Mouse (Mus musculus) left cerebral cortex, adult 8-10 months (tissue): ENCODE measurements around the gene Aire. TPM values are rescaled to one million over a fixed set of nuclear protein-coding genes. Genes with fewer than 3 reads are reported as not detected.
"Not testable (repeated sequence)": the region's sequence is repeated elsewhere in the genome, so short reads cannot be mapped to it uniquely, and the experiment has no call there.

Source experiments
- DNase-seq, 2 experiments: peaks; one replicate each; pipeline ENCODE4 v3.0.0; 2022; ENCODE audit warnings: low spot score in 2 of 2
- total RNA-seq, 4 experiments: library from RNA; stranded (reverse); gene quantifications; 2 replicates each; pipeline ENCODE4 v1.2.4; 2022

The Aire gene
- total RNA-seq, 4 experiments from 2014 or later: 0.23 to 0.97 (median 0.37) TPM; not detected in 1

DNA sequence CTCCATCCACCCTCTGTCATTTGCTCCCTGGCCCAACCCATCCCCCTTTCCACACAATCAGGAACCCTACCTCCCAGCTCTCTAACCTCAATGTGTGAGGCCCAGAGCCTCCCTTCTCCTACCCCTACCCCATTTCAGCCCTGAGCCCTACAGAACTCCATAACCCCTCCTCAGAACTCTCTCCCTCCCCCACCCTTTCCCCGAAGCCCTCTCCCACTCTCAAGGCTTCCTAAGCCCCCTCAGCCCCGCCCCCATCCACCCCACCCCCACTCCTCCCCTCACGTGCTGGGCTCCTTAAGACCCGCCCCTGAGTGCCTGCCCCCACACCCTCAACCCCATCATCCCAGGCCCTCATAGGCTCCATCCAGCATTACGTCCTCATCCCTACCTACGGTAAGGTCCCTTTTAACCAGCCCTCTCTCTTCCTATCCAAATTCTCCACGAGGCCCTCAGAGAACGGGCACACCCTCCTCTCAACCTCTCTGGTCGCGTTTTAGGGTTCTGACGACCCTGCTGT is 6.2 kb upstream of the Aire start:
- no peak for DNase-seq

DNA sequence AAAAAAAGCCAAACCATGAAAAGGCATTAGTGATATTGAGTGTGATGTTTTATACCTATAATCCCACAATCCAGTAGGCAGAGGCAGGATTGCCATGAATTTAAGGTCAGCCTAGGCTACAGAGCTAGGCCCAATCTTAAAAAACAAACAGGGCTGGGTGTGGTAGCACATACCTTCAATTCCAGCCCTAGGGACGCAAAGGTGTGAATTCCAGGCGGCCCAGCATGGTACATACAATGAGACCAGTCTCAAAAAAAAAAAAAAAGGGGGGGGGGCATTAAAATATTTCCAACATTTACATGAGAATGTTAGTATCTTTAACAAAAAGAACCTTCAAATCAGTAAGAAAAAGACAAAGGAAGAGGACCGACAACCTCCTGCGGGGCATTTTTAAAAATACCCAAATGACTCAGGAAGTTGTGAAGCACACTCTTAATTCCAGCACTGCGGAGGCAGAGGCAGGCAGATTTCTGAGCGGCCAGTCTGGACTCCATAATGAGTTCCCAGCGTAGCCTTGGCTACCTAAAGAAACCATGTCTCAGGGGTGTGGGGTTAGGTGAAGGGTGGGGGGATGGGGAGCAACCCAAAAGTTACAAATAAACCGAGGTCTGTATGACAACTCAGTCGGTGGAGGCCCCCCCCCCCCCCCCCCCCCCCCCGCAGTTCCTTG is 4.8 kb upstream of the Aire start:
- DNase-seq: no peak

DNA sequence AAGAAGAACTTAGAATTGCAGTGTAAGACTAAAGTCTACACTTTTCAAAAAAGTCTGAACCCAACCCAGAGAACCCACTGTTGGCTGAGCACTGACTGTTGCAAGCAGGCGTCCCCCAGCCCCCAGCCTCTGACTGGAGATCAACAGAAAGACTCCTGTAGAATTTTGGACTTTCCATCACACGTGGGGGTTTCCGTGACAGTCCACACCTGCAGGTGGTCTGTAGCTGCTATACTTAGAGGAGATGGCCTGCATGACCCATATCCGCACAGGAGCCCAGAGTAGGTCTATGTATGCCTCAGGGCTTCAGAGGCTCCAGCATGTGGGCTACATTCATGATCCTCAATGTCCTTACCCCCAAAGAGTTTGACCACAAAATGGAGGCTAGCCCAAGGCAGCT is 3.0 kb upstream of the Aire start:
- DNase-seq: no peak

DNA sequence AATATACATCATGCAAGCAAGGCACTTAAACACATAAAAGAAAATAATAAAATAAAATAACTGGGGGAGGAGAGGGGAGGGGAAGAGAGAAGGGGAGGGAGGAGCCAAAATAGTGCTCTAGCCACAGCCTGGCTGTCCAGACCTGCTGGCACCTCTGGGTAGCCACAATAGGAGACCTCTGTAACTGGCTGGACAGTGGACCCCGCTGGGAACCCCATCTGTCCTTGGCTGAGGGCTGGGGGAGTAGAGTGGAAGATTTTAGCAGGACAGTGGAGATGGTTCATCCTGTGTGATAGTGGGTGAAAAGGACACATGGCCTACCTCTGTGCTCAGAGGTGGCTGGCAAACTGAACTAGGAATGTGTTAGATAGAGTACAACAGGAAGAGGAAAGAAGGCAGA is 1.1 kb upstream of the Aire start:
- no peak for DNase-seq

DNA sequence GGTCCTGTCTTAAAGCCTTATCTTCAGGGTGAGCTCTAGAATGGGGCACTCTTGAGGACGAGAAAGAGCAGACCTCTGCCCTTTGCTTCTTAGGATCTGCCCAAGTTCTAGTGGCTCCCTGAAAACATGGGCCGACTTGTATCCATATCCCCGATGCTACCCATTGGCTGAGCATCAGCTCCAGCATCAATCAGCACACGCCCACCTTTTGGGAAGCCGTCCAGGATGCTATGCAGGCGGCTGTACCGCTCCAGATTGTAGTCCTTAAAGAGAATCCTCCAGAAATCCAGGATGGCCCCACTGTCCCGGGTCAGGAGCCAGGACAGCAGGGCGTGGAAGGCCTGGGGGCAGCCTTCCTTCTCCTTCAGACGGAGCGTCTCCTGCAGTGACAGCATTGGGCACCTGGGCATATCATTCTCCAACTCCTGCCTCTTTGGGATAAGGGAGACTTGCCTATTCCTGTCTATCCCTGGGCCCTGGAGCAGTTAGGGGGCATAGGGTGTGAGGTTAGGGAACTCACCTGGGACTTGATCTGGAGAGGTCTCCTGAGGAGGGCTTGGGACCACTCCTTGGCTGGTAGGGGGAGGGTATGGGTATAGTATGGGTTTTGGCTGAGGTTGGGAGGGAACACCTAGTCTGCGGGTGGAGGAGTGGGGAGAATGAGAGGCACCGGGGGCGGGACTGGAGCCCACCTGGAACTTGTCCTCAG is 559 bp downstream of the Aire start:
- DNase-seq: peak in 1 of 2 experiments; percentile 21

DNA sequence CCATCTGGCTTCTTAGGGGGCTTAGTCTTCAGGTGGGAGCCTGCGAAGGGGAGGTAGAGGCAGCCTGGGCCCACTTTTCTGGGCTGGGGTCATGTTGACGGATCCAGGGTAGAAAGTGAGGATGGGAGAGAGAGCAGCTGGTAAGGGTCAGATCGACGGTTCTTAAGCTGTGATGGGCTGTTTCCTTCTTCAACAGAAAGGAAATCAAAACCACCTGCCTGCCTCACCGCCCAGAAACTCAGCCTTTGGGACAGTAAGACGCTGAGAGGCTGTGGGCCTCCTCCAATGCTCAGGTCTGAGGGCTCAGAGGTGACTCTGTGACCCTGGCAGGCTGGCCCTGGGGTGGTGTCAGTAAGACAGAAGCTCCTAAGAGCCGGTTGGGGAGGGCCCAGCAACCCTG is 1.3 kb downstream of the Aire start:
- no peak for DNase-seq

DNA sequence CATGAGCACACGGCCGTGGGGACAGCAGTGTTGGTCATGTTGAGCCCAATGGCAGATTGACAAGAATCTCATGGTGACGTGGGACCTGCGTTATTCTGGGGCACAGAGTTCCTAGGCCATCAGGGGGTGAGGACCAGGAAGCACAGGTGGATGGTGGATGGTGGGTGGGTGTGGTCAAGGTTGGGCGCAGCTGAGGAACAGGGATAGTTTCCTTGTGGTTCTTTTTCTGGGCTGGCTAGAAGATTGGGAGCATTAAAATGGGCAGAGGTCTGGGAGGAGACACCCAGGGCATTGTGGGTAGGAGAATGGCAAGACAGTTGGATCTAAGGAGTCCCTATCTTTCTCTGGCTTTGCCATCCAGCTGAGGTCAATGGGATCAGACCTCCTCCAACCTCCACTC is 1.8 kb downstream of the Aire start, which contains the start of gene Dnmt3l:
Gene Dnmt3l, plus strand, starts transcription at position 301 of the 400 bp plus-strand sequence.
- no peak for DNase-seq

DNA sequence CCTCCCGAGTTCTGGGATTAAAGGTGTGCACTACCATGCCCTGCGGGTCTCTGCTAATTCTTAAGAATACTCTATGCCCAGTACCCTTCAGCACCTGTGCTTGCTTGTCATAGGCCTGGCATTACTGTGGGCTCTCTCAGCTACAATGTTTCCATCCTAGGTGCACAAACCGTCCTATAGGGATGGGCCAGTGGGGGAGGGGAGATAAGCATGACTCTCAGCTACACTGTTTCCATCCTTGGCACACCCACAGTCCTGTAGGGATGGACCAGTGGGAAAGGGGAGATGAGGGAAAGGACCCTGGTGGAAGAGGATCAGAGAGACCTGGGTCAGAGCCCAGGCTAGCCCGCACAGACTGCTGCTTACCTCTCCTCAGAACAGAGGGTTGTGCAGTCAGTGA is 6.3 kb downstream of the Aire start:
- DNase-seq: no peak

DNA sequence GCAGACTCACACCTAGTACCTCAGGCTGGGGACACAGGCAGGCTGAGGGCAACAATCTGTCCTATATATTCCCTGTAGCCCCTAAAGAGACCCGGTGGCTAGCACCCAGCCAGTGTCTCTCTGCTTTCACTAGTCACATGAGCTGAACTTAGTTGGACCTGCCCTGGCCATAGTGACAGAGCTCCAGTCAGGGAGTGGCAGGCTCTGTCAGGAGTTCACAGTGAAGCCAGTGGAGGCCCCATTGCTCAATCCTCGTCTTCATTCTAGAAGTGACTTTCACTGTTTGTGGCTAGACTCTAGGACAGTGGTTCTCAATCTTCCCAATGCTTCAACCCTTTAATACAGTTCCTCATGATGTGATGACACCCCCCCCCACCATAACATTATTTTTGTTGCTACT is 11.4 kb downstream of the Aire start:
- no peak for DNase-seq

DNA sequence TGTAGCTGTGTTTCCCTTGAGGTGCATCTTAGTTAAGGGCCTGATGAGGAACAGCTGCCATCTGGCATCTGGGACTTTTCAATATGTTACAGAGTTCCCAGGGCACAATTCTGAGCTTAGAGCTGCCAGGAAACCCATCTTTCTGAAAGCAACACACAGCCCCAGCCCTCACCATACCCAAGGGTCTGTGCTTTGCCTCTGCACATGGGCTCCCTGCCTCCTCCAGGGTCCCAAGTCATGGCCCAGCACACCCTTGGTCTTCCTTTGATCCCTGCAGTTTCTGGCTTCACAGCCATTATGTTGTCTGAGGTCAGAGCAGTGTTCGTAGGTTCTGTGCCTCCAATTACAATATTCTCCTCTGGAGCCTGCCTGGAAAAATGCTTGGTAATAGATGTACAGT is 14.3 kb downstream of the Aire start:
- no peak for DNase-seq

DNA sequence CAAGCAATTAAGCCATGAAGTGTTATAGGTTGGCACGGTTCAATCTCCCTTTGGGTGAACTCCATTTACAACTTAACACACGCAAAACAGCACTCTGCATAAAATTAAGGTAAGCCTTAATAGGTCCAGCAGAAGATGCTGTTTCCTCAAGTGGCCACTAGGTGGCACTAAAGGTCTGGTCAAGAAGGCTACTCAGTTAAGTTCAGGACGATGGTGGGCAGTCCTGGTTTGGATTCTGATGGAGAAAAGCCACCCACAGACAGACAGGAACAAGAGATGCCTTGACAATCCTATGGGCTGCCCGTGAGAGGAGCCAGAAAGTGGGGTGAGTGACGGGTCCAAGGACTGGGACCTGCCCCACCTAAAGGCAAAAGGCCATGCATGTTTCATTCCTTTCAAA is 15.3 kb downstream of the Aire start:
- no peak for DNase-seq

DNA sequence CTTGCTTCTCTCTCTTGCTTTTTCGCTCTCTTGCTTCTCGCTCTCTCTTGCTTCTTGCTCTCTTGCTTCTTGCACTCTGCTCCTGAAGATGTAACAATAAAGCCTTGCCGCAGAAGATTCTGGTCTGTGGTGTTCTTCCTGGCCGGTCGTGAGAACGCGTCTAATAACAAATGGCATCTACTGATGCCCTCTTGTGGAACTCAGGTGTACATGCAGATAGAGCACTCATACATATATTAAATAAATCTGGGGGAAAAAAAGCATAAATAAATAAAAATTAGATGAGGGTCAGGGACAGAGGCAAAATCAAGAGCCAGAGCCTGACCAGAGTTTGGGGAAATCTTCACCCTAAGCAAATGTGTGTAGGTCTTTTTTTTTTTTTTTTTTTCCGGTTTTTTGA is 18.0 kb downstream of the Aire start:
- not testable (repeated sequence) for DNase-seq

DNA sequence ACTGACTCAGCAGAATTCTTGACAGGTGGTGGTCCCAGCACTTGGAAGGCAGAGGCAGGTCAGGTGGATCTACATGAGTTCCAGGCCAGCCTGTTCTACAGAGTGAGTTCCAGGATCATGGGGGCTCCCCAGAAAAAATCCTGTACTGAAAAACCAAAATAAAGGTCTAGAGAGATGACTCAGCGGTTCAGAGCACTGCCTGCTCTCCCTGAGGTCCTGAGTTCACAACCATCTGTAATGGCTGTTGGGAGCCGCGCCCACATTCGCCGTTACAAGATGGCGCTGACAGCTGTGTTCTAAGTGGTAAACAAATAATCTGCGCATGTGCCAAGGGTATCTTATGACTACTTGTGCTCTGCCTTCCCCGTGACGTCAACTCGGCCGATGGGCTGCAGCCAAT is 23.4 kb downstream of the Aire start:
- DNase-seq: not testable (repeated sequence)

DNA sequence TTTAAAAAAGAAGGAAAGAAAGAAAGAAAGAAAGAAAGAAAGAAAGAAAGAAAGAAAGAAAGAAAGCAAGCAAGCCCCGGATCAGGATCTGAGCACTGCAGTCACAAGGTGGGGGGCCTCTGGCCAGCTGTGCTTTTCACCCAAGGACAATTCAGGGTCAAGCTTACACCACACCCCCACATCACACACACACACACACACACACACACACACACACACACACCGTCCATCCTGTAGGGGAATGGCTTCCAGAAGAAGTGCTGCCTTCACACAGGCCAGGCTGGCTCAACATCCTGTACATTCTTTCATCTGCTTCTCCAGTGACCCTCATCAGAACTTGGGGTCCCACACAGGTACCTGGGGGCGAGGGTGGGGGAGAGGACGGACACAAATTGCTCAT is 24.1 kb downstream of the Aire start:
- DNase-seq: no peak

DNA sequence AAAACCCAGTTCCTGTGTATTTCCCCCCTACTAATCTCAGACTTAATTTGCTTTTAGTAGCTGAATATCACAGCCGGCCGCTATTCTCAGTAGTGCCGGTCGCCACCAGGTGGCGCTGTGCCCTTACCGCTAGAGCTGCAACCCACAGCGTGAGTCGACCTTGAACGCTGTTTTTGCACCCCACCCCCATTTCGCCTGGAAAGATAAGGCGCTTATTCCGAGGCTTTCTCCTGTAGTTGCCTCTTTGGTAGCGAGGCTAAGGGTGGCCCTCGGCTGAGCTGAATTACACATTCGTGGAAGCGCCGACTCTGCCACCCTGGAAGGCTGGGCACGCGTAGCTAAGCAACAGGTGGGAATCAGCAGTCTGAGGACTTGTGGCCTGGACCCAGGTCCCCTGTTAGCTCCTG is 24.6 kb downstream of the Aire start:
- peak in 1 of 2 experiments; percentile 69 for DNase-seq

DNA sequence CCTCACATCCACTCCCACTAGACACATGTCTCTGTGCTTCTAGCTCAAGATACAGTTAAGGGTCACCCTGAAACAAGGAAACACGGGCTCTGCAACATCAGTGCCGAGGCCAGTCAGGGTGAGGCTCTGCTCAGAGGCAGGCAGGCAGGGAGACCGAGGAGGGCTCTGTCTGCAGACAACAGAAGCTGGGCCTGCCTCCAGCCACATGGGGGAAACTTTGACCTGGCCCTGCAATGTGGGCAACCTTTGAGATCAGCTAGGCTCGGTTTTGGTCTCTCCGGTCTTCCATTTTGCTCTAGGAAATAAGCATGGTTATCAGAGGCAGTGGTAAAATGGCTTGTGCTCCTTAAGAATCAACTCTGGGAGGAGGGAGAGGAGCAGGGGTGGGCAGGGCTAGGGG is 27.0 kb downstream of the Aire start:
- DNase-seq: no peak

DNA sequence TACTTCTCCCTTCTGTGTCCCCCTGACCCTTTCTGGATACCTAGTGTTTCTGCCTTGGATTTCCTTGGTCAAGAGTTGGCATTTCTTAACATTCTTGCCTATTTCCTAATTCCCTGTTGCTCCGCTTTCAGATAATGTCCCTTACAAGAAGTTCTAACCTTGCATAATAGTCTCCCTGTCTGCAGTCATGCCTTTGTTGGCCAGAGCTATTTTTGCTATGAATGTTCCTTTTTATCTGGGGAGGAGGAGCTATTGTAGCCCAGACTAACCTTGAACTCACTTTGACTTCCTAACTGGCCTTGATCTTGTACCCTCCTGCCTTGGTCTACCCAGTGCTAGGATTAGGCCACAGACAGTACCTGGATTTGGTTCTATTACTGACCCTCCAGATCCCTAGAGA is 27.9 kb downstream of the Aire start:
- no peak for DNase-seq

DNA sequence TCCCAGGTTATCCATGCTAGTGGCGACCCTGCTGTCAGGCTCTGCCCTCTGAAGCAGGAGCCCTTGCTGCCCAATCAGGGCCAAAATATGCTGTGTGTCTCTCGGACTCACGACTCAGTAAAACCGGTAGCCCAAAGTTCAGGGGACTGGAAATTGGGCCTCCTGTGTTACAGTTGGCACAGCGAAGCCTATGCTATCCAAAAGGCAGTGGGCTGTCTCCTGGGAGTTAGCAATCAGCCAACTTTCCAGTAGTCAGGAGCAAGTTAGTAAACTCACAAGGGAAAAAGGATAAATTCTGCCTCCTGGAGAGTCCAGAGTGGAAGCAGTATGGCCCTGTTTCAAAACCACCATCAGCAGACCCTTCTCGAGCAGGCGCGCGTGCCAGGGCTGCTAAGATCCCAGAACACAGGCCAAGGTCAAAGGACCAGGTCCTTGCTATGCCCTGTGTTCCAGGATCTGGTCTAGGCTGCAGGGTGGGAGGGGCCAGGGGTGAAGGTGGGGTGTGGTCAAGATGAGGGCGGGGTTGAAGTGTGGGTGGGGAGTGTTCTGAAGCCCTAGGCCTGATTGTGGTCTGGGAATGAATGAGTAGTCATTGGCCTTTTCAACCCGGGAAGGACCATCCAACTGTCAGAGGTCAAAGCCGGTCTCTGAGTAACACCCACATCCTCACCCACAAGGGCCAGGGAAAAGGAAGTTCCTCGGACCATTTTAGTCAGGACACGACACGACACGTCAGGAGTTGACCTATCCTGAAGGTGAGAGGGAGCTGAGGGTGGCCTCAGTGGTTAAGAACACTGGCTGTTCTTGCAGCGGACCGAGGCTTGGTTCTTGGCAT is 30.5 kb downstream of the Aire start:
- DNase-seq: no peak

DNA sequence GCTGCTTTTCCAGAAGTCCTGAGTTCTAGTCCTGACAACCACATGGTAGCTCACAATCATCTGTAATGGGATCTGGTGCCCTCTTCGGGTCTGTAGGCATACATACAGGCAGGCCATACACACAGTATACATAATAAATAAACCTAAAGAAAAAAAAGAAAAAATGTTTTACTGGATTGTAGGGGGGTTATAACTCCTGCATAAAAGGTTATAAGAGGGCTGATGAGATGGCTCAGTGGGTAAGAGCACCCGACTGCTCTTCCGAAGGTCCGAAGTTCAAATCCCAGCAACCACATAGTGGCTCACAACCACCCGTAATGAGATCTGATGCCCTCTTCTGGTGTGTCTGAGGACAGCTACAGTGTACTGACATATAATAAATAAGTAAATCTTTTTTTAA is 32.3 kb downstream of the Aire start:
- DNase-seq: not testable (repeated sequence)

DNA sequence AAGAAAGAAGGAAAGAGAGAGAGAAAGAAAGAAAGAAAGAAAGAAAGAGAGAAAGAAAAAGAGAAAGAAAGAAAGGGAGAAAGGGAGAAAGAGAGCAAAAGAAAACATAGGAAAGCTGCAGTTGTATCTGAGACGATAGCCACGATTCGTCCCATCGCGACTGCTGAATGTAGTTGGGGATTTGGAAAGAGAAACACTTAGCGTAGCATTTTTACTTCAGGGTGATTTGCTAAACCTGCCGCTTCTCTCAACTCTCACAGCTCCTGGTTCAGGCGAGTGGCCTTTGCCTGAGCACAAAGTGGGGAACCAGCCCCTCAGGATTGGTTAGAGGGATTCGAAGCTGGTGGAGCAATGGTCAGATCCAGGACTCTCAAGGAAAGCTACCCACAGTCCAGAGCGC is 33.1 kb downstream of the Aire start:
- DNase-seq: no peak

DNA sequence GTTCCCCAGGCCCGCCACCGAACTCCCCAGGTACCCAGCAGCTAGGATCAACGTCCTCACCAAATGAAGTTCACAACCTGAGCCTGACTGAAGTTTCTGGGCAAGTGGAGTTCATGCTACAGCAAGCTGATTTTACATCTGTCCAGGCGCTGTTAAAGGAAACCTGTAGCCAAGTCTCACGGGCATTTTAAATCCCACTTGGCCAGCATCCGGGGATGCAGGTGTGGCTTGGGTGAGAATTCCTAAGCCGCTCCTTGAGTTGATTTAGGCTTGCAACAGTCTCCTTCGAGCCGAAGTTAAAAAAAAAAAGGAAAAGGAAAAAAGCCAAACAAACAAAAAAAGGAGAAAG is 33.5 kb downstream of the Aire start, which contains the start of gene Pfkl:
Gene Pfkl, minus strand, starts transcription at position 139 of the 349 bp plus-strand sequence.
- no peak for DNase-seq
